Mouse (Mus musculus): ENCODE measurements around the gene Morn1.

- no peak for TF ChIP-seq CTCF (IDR thresholded peaks at IDR 0.05; ENCODE audit: low read depth)
- no peak for TF ChIP-seq EP300 (IDR thresholded peaks at IDR 0.05; ENCODE audit: low read depth)
Observed at GRCm38 (mm10) chr4:155043289-155043625, 43.1 kb upstream of the Morn1 start.
